Mouse (Mus musculus) liver, embryonic 14.5 days (tissue): ENCODE data around the gene Itpr1.

Experiments used
- CTCF ChIP-seq: IDR thresholded peaks from 2 replicates; pipeline ENCODE4 v1.5.1; 2016; ENCODE audit warnings: antibody characterized with exemption, low read depth, control low read depth
- EP300 ChIP-seq: IDR thresholded peaks from 2 replicates; pipeline ENCODE4 v1.6.1; 2016; ENCODE audit warnings: antibody characterized with exemption, low read depth

GRCm38 (mm10) chr6:108240754-108241153 lies 27.9 kb downstream of the Itpr1 start:
- TF ChIP-seq CTCF, result no peak
- TF ChIP-seq EP300, result no peak
